Mouse (Mus musculus): ENCODE measurements around the gene Prkci. TPM values are rescaled to one million over a fixed set of nuclear protein-coding genes. Genes with fewer than 3 reads are reported as not detected.

Gene Prkci
- 30.2 and 42.7 TPM in 2 replicates for polyA plus RNA-seq (2014; fragmentation: Nextera tagmentation; extraction: Ambion mirVana)

DNA sequence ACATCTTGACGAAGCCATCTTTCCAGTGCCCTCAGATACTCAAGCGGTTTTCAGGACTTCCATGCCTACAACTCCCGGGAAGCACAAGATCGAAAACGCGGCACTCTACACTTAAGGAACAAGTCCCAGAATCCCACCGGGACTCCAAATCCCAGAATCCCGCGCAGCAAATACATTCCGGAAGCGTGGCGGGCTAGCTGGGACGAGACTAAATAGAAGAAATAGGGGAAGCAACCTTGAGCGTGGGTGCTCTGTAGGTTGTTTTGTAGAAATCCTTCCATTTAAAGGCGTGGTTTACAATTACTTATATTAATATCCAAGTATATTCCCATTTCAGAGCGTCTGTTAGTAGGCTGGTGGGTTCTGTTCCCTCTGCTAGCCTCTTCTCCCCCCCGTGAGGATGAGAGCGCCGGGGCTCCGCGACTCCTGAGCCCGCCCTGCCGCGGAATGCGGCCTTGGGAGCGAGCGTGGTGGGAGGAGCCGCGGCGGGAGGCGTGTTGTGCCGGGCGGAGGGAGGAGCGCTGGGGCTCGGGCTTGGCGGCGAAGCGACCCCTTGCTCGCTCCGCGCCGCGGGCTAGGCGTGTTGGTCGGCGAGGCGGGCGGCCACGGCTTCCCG, at the start of gene Prkci:
Prkci (plus strand) TSS at position 465 of the 616 bp plus-strand sequence.
- ATAC-seq (ENCODE audit: low read depth): peak; percentile 99
- Histone ChIP-seq H3K4me2 (ENCODE audit: low read depth, low read length) (peak within 1 kb of the TSS; percentile 73), H3K9me3 (ENCODE audit: control insufficient read depth, low read length) (no peaks in the 10 kb centered on the region), H3K4me1 (ENCODE audit: control insufficient read depth, insufficient read depth, low read length) (peaks cover 8% of the 10 kb centered on the region), H3K27me3 (ENCODE audit: control insufficient read depth, insufficient read depth, low read length) (no peaks in the 10 kb centered on the region), H3K27ac (ENCODE audit: low read depth, low read length) (peak within 1 kb of the TSS; percentile 78), H3K36me3 (ENCODE audit: control insufficient read depth, insufficient read depth, low read length) (no peaks in the 10 kb centered on the region), H3K4me3 (ENCODE audit: low read depth, low read length) (peak within 1 kb of the TSS; percentile 86), H3K9ac (replicated peaks; ENCODE audit: low read depth, low read length) (peak within 1 kb of the TSS; percentile 76)
- 0% methylated on average over 31 of the region's 50 CpGs for WGBS

DNA sequence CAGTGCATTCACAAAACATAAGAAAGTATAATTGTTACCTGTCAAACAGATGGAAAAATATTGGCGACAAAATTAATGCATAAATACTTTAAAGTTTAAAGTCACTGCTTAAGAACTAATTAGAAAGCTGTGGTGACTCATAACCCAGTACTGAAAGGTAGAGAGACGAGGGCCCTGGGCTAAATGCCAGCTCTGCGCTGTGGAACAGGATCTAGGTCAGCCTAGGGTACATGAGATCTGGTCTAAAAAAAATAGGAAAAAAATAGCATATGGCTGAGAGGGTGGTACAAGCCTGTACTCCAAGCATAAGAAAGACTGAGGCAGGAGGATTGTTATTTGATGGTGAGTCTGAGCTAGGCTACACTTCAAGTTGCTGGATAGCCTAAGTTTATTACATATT, 43.9 kb upstream of the Prkci start:
- Histone ChIP-seq H3K27ac (ENCODE audit: low read depth, low read length) (no peak overlapping the region), H3K4me1 (ENCODE audit: control insufficient read depth, insufficient read depth, low read length) (no peaks in the 10 kb centered on the region), H3K4me3 (ENCODE audit: low read depth, low read length) (no peak overlapping the region), H3K36me3 (ENCODE audit: control insufficient read depth, insufficient read depth, low read length) (peaks cover 33% of the 10 kb centered on the region), H3K9ac (replicated peaks; ENCODE audit: low read depth, low read length) (no peak overlapping the region), H3K9me3 (ENCODE audit: control insufficient read depth, low read length) (no peaks in the 10 kb centered on the region), H3K4me2 (ENCODE audit: low read depth, low read length) (no peak overlapping the region), H3K27me3 (ENCODE audit: control insufficient read depth, insufficient read depth, low read length) (no peaks in the 10 kb centered on the region)
- WGBS: 92% methylated on average over 3 of the region's 3 CpGs
- ATAC-seq (ENCODE audit: low read depth): no peak

DNA sequence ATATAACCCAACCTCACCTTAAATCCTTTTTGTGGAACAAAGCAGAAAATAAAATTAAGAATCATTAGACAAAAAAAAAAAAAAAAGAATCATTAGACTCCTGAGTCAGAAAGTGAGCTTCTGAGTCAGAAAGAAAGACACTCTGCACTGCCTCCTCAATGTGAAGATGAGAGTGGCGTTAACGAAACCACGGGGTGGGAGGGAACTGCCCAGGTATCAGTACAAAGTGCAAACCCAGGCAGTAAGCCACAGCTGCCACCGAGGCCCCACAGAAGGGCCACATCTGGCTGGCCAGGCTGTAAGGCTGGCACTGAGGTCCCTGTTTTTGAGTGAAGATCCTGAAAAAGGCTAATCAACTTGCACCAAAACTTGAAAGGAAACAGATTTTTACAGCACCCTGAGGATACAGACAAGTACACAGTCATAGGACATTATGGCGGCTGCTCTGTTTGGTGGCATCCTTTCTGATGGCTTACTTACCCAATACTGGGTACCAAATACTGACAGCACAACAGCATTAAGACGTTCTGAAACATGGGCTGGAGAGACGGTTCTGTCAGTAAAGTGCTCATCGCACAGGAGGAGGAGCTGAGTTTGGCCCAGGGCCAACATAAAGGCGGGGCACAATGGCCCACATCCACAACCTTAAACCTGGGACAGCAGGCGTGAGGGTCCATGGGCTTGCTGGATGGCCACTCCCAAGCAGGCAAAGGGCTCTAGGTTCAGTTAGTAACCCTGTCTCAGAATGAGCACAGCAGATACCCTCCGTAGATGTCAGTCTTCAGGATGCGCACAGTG, 43.1 kb upstream of the Prkci start:
- no peak overlapping the region for H3K27ac ChIP-seq (ENCODE audit: low read depth, low read length)
- H3K36me3 ChIP-seq (ENCODE audit: control insufficient read depth, insufficient read depth, low read length): peaks cover 37% of the 10 kb centered on the region
- H3K9ac ChIP-seq (replicated peaks; ENCODE audit: low read depth, low read length): no peak overlapping the region
- H3K9me3 ChIP-seq (ENCODE audit: control insufficient read depth, low read length): no peaks in the 10 kb centered on the region
- no peaks in the 10 kb centered on the region for H3K27me3 ChIP-seq (ENCODE audit: control insufficient read depth, insufficient read depth, low read length)
- H3K4me3 ChIP-seq (ENCODE audit: low read depth, low read length): no peak overlapping the region
- no peak for ATAC-seq (ENCODE audit: low read depth)
- no peaks in the 10 kb centered on the region for H3K4me1 ChIP-seq (ENCODE audit: control insufficient read depth, insufficient read depth, low read length)
- H3K4me2 ChIP-seq (ENCODE audit: low read depth, low read length): no peak overlapping the region
- WGBS: 88% methylated on average over 12 of the region's 12 CpGs

DNA sequence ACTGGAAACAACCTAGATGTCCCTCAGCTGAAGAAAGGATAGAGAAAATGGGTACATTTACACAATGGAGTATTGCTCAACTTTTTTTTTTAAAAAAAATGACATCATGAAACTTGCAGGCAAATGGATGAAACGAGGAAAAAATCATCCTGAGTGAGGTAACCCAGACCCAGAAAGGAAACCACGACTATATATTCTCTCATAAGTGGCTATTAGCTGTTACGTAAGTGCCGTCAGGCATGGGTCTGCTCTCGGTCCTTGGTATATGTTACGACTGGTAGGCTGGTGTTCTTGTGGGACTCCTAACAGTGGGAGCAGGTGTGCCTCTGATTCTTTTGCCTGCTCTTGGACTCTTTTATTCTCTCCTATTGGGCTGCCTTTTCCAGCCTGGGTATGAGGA, 39.2 kb upstream of the Prkci start:
- WGBS: 94% methylated on average over 6 of the region's 6 CpGs
- no peaks in the 10 kb centered on the region for H3K27me3 ChIP-seq (ENCODE audit: control insufficient read depth, insufficient read depth, low read length)
- no peak overlapping the region for H3K9ac ChIP-seq (replicated peaks; ENCODE audit: low read depth, low read length)
- H3K9me3 ChIP-seq (ENCODE audit: control insufficient read depth, low read length): no peaks in the 10 kb centered on the region
- no peak for ATAC-seq (ENCODE audit: low read depth)
- H3K27ac ChIP-seq (ENCODE audit: low read depth, low read length): no peak overlapping the region
- no peak overlapping the region for H3K4me2 ChIP-seq (ENCODE audit: low read depth, low read length)
- no peak overlapping the region for H3K4me3 ChIP-seq (ENCODE audit: low read depth, low read length)
- no peaks in the 10 kb centered on the region for H3K4me1 ChIP-seq (ENCODE audit: control insufficient read depth, insufficient read depth, low read length)
- peaks cover 42% of the 10 kb centered on the region for H3K36me3 ChIP-seq (ENCODE audit: control insufficient read depth, insufficient read depth, low read length)

DNA sequence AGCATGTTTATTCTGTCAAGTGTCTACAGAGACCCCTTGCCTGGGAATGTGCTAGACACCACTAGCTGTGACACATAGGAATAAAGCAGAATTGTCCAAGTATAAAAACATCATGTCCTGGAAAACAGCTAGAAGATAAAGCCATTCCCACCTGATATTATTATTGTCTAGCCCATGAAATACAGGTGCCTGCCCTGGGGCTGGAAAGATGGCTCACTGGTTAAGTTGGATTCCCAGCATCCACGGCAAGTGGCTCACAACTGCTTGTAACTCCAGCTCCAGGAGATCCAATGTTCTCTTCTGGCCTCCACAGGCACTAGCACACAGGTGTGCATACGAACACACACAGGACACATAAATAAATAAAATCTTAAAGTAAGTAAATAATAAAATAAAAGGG, 36.8 kb upstream of the Prkci start:
- Histone ChIP-seq H3K9ac (replicated peaks; ENCODE audit: low read depth, low read length) (no peak overlapping the region), H3K27ac (ENCODE audit: low read depth, low read length) (no peak overlapping the region), H3K4me2 (ENCODE audit: low read depth, low read length) (no peak overlapping the region), H3K4me1 (ENCODE audit: control insufficient read depth, insufficient read depth, low read length) (no peaks in the 10 kb centered on the region), H3K9me3 (ENCODE audit: control insufficient read depth, low read length) (no peaks in the 10 kb centered on the region), H3K36me3 (ENCODE audit: control insufficient read depth, insufficient read depth, low read length) (peaks cover 46% of the 10 kb centered on the region), H3K4me3 (ENCODE audit: low read depth, low read length) (no peak overlapping the region), H3K27me3 (ENCODE audit: control insufficient read depth, insufficient read depth, low read length) (no peaks in the 10 kb centered on the region)
- 93% methylated on average over 2 of the region's 2 CpGs for WGBS
- no peak for ATAC-seq (ENCODE audit: low read depth)

DNA sequence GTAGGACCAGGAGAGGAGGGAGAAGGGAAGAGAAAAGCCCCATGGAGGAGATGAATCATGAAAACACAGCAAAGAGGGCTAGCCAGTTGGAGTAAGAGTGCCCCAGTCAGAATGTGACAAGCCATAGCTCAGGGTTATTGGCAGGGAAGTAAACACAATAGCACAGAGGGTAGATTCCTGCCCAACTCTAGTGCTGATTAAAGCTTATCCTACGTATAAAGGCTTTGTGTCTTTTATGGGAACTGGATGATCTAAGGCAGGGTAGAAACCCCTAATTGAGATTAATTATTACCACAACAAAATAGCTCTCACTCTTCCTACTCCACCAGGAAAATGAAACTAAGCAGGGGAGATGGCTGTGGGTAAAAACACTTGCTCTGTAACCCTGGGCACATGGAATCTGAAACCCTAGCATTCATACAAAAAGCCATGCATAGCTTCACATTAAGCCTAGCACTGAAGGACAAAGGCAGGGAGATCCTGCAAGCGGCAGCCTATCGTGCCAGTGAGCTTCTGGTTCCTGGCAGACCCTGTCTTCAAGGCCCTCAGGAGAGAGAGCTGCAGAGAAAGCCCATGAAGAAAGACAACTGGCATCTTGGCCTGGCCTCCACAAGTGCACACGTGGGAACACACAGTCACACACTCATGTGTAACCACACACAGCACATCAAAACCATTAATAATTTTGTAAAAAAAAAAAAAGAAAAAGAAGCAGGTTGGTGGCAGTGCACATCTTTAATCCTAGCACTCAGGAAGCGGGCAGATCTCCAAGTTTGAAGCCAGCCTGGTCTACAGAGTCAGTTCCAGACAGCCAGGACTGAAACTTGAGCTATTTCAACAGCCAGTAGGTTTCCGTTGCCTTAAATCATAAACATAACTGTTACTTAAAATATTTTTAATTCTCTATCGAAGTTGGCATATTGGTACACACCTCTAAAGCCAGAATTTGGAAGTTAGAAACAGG, 35.4 kb upstream of the Prkci start:
- peaks cover 54% of the 10 kb centered on the region for H3K36me3 ChIP-seq (ENCODE audit: control insufficient read depth, insufficient read depth, low read length)
- no peak overlapping the region for H3K4me3 ChIP-seq (ENCODE audit: low read depth, low read length)
- H3K27ac ChIP-seq (ENCODE audit: low read depth, low read length): no peak overlapping the region
- 67% methylated on average over 7 of the region's 7 CpGs for WGBS
- no peak overlapping the region for H3K9ac ChIP-seq (replicated peaks; ENCODE audit: low read depth, low read length)
- H3K9me3 ChIP-seq (ENCODE audit: control insufficient read depth, low read length): no peaks in the 10 kb centered on the region
- H3K4me2 ChIP-seq (ENCODE audit: low read depth, low read length): no peak overlapping the region
- H3K27me3 ChIP-seq (ENCODE audit: control insufficient read depth, insufficient read depth, low read length): no peaks in the 10 kb centered on the region
- no peak for ATAC-seq (ENCODE audit: low read depth)
- H3K4me1 ChIP-seq (ENCODE audit: control insufficient read depth, insufficient read depth, low read length): no peaks in the 10 kb centered on the region

DNA sequence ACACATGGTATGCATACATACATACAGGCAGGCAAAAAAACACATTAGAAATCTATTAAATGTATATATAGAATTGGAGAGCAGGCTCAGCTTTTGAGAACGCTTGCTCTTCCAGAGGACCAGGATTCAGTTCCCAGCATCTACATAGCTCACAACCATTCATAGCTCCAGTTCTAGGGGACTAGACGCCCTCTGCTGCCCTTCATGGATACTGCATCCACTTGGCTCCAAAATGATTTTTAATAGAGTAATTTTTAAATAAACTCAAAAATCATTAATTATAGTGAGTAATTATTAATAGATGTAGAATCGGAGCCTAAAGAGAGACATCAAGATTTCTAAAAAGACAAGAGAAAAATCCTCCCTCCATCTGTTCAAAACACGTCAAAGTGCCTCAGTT, 32.4 kb upstream of the Prkci start:
- no peaks in the 10 kb centered on the region for H3K27me3 ChIP-seq (ENCODE audit: control insufficient read depth, insufficient read depth, low read length)
- no peak overlapping the region for H3K4me2 ChIP-seq (ENCODE audit: low read depth, low read length)
- peaks cover 38% of the 10 kb centered on the region for H3K36me3 ChIP-seq (ENCODE audit: control insufficient read depth, insufficient read depth, low read length)
- peaks cover 4% of the 10 kb centered on the region; the same call in 1 of the 2 replicates for H3K4me1 ChIP-seq (ENCODE audit: control insufficient read depth, insufficient read depth, low read length)
- no peak overlapping the region for H3K27ac ChIP-seq (ENCODE audit: low read depth, low read length)
- no peak for ATAC-seq (ENCODE audit: low read depth)
- no peaks in the 10 kb centered on the region for H3K9me3 ChIP-seq (ENCODE audit: control insufficient read depth, low read length)
- no peak overlapping the region for H3K4me3 ChIP-seq (ENCODE audit: low read depth, low read length)
- H3K9ac ChIP-seq (replicated peaks; ENCODE audit: low read depth, low read length): no peak overlapping the region
- 97% methylated on average over 4 of the region's 4 CpGs for WGBS

DNA sequence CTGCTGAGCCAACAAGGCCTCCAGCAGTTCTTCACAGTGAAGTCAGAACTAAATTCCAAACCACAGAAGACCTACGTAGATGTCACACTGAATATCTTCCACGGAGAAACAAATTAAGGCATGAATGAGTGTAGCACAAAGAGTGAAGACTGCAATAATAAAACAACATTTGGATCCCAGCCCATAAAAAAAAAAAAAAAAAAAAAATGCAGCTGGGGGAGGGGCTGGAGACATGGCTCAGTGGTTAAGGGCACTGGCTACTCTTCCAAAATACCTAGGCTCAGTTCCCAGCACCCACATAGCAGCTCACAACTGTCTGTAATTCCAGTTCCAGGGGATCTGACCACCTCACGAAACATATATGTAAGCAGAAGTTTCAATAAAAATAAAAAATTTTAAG, 31.3 kb upstream of the Prkci start:
- WGBS: 73% methylated on average over 3 of the region's 3 CpGs
- Histone ChIP-seq H3K4me3 (ENCODE audit: low read depth, low read length) (no peak overlapping the region), H3K9ac (replicated peaks; ENCODE audit: low read depth, low read length) (no peak overlapping the region), H3K9me3 (ENCODE audit: control insufficient read depth, low read length) (no peaks in the 10 kb centered on the region), H3K4me2 (ENCODE audit: low read depth, low read length) (no peak overlapping the region), H3K27me3 (ENCODE audit: control insufficient read depth, insufficient read depth, low read length) (peaks cover 4% of the 10 kb centered on the region; the same call in 1 of the 2 replicates), H3K4me1 (ENCODE audit: control insufficient read depth, insufficient read depth, low read length) (peaks cover 4% of the 10 kb centered on the region; the same call in 1 of the 2 replicates), H3K27ac (ENCODE audit: low read depth, low read length) (no peak overlapping the region), H3K36me3 (ENCODE audit: control insufficient read depth, insufficient read depth, low read length) (peaks cover 28% of the 10 kb centered on the region)
- ATAC-seq (ENCODE audit: low read depth): no peak
